Mouse (Mus musculus) neutrophil, adult 59 days (primary cell): ENCODE measurements around the gene Timm8a1. TPM values are rescaled to one million over a fixed set of nuclear protein-coding genes. Genes with fewer than 3 reads are reported as not detected.

ENCODE experiments used
- total RNA-seq, 2 experiments: library from RNA; stranded (reverse); gene quantifications; 1 replicate in 1 of 2; 2 replicates in 1 of 2; pipeline ENCODE4 v1.2.4; 2023

Gene Timm8a1
- total RNA-seq, result 10 to 100 TPM in 1 of 2 experiments, 1 to 10 TPM in 1; 8.0 to 11.3 TPM

GRCm38 (mm10) chrX:134541145-134541954, at the start of gene Timm8a1:
TSS of gene Timm8a1 (minus strand) at chrX:134541865.

DNA sequence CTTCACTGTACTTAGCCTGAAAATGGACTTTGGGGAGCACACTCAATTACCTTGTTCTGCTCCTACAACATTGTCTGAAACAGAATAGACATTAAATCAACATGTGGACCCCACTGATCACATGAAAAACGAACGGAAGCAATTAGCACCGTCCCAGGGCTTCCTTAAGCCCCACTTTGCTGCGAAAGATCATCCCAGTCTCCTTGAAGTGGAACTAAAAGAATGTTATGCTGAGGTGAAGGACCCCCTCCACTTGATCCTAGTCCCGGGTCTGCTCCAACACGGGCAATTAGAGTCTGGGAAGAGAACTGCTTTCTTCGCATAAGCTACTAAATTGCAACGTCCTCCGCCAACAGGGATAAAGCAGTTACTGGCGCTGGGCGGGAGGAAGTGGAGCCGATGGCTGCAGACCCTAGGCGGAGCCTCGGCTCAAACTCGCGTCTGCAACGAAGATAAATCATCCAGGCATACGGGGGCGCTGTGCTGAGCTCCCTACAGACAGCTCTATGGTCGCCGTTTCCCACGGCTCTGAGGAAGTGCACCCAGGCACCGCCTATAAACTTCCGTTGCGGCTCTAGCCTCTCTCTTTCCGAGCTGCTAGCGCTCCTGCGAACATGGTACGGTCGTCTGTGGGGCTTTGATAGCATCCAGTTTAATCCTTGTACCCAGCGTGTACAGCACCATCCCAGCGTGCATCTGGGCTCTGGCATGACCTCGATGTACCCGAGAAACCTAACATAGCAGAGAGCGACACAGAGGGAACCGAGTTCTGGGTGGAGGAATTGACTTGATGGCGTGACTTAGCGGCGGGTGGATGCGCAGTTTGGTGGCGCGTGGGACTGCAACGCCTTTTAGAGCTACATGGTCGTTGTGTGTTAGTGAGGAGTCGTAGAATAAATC, 43.7 kb upstream of the Timm8a1 start, which contains the start of gene Rpl36a:
TSS of gene Rpl36a (plus strand) at position 552 of the 900 bp plus-strand sequence.

GRCm38 (mm10) chrX:134582888-134583669, 41.4 kb upstream of the Timm8a1 start, which contains the start of gene Btk:
TSS of gene Btk (minus strand) at chrX:134583570.

Other genes starting within 250 kb of the Timm8a1 start
- gene Tmem35a, start 246.6 kb downstream of the Timm8a1 start, total RNA-seq, result not detected
- 10 to 100 TPM in 1 of 2 experiments, 1 to 10 TPM in 1; 7.9 to 11.8 TPM for gene Cenpi, start 233.8 kb downstream of the Timm8a1 start, total RNA-seq
- gene Drp2, start 137.3 kb downstream of the Timm8a1 start, total RNA-seq, result under 1 TPM; 0.20 to 0.40 TPM
- not detected for gene Taf7l, start 65.4 kb downstream of the Timm8a1 start, total RNA-seq
- 10 to 100 TPM; 71.8 to 73.6 TPM for gene Btk, start 41.7 kb upstream of the Timm8a1 start, total RNA-seq
- gene Rpl36a, start 43.8 kb upstream of the Timm8a1 start, total RNA-seq, result 100 to 1,000 TPM; 148 to 167 TPM
- 10 to 100 TPM; 44.4 to 59.6 TPM for gene Gla, start 59.3 kb upstream of the Timm8a1 start, total RNA-seq
- 10 to 100 TPM; 80.4 to 96.9 TPM for gene Hnrnph2, start 59.3 kb upstream of the Timm8a1 start, total RNA-seq
- gene Armcx4, start 144.7 kb upstream of the Timm8a1 start, total RNA-seq, result under 1 TPM; 0.57 to 0.91 TPM
- gene Armcx1, start 176.1 kb upstream of the Timm8a1 start, total RNA-seq, result under 1 TPM; 0.15 to 0.84 TPM
- under 1 TPM; 0.51 to 0.64 TPM for gene Armcx6, start 209.6 kb upstream of the Timm8a1 start, total RNA-seq
- 10 to 100 TPM; 10.7 to 11.9 TPM for gene Armcx3, start 214.7 kb upstream of the Timm8a1 start, total RNA-seq